Mouse (Mus musculus): Measurements from ENCODE around the gene 1700012A03Rik. TPM values are rescaled to one million over a fixed set of nuclear protein-coding genes. Genes with fewer than 3 reads are reported as not detected.

Gene 1700012A03Rik
- polyA plus RNA-seq, 1 experiment from 2014 or later = not detected

- no peak overlapping the region for H3K9ac ChIP-seq
- H3K4me2 ChIP-seq = no peak overlapping the region
- no peak overlapping the region for H3K27ac ChIP-seq
- ATAC-seq (ENCODE audit: borderline replicate concordance, extremely low read depth, low FRiP score, low TSS enrichment) = no peak
- no peaks in the 10 kb centered on the region for H3K27me3 ChIP-seq
- H3K36me3 ChIP-seq = no peaks in the 10 kb centered on the region
- no peaks in the 10 kb centered on the region for H3K9me3 ChIP-seq
- H3K4me3 ChIP-seq = no peak overlapping the region
- no peaks in the 10 kb centered on the region for H3K4me1 ChIP-seq
These were observed 4.7 kb upstream of the 1700012A03Rik start for GRCm38 (mm10) chr6:32045344-32045743.

GRCm38 (mm10) chr6:32049256-32049950 is 643 bp upstream of the 1700012A03Rik start:
- Histone ChIP-seq H3K4me3 (no peak overlapping the region), H3K36me3 (no peaks in the 10 kb centered on the region), H3K9me3 (no peaks in the 10 kb centered on the region), H3K4me2 (no peak overlapping the region), H3K27me3 (no peaks in the 10 kb centered on the region), H3K9ac (no peak overlapping the region), H3K4me1 (0 out of 2 replicates have a peak, but pooled peaks cover 4% of the 10 kb centered on the region), H3K27ac (no peak overlapping the region)
- 44% methylated on average over 4 of the region's 4 CpGs for WGBS
- no peak for ATAC-seq (ENCODE audit: borderline replicate concordance, extremely low read depth, low FRiP score, low TSS enrichment)

GRCm38 (mm10) chr6:32052135-32052915 is 2.3 kb downstream of the 1700012A03Rik start:
- H3K9me3 ChIP-seq = no peaks in the 10 kb centered on the region
- H3K4me2 ChIP-seq = no peak overlapping the region
- no peak overlapping the region for H3K9ac ChIP-seq
- ATAC-seq (ENCODE audit: borderline replicate concordance, extremely low read depth, low FRiP score, low TSS enrichment) = peak; percentile 86
- H3K27me3 ChIP-seq = no peaks in the 10 kb centered on the region
- 58% methylated on average over 6 of the region's 6 CpGs for WGBS
- H3K4me3 ChIP-seq = no peak overlapping the region
- H3K36me3 ChIP-seq = no peaks in the 10 kb centered on the region
- 0 out of 2 replicates have a peak, but pooled peaks cover 4% of the 10 kb centered on the region for H3K4me1 ChIP-seq
- H3K27ac ChIP-seq = peak overlapping the region; percentile 33; the same call in 1 of the 2 replicates

- no peaks in the 10 kb centered on the region for H3K36me3 ChIP-seq
- H3K4me1 ChIP-seq = 0 out of 2 replicates have a peak, but pooled peaks cover 3% of the 10 kb centered on the region
- no peak overlapping the region for H3K4me3 ChIP-seq
- H3K27me3 ChIP-seq = peaks cover 3% of the 10 kb centered on the region; the same call in 1 of the 2 replicates
- ATAC-seq (ENCODE audit: borderline replicate concordance, extremely low read depth, low FRiP score, low TSS enrichment) = no peak
- no peak overlapping the region for H3K27ac ChIP-seq
- WGBS = 57% methylated on average over 2 of the region's 2 CpGs
- no peak overlapping the region for H3K4me2 ChIP-seq
- no peak overlapping the region for H3K9ac ChIP-seq
- H3K9me3 ChIP-seq = no peaks in the 10 kb centered on the region
These were observed 6.5 kb downstream of the 1700012A03Rik start for GRCm38 (mm10) chr6:32056525-32056924.

GRCm38 (mm10) chr6:32058571-32058970 is 8.5 kb downstream of the 1700012A03Rik start:
- WGBS = 68% methylated on average over 2 of the region's 2 CpGs
- ATAC-seq (ENCODE audit: borderline replicate concordance, extremely low read depth, low FRiP score, low TSS enrichment) = no peak
- H3K36me3 ChIP-seq = no peaks in the 10 kb centered on the region

GRCm38 (mm10) chr6:32060641-32061040 is 10.6 kb downstream of the 1700012A03Rik start:
- no peak overlapping the region for H3K9ac ChIP-seq
- no peaks in the 10 kb centered on the region for H3K9me3 ChIP-seq
- H3K27ac ChIP-seq = no peak overlapping the region
- no peaks in the 10 kb centered on the region for H3K36me3 ChIP-seq
- ATAC-seq (ENCODE audit: borderline replicate concordance, extremely low read depth, low FRiP score, low TSS enrichment) = no peak
- no peaks in the 10 kb centered on the region for H3K4me1 ChIP-seq
- H3K4me3 ChIP-seq = no peak overlapping the region
- no peak overlapping the region for H3K4me2 ChIP-seq
- WGBS = 86% methylated on average over 2 of the region's 2 CpGs
- peaks cover 8% of the 10 kb centered on the region; the same call in 1 of the 2 replicates for H3K27me3 ChIP-seq

More at GRCm38 (mm10) chr6:32058571-32058970, 8.5 kb downstream of the 1700012A03Rik start:
- Histone ChIP-seq H3K27ac (no peak overlapping the region), H3K9me3 (no peaks in the 10 kb centered on the region), H3K9ac (no peak overlapping the region), H3K4me2 (no peak overlapping the region), H3K4me3 (no peak overlapping the region), H3K4me1 (no peaks in the 10 kb centered on the region), H3K27me3 (peaks cover 8% of the 10 kb centered on the region; the same call in 1 of the 2 replicates)

- Histone ChIP-seq H3K9me3 (no peaks in the 10 kb centered on the region), H3K4me3 (no peak overlapping the region), H3K27ac (no peak overlapping the region), H3K36me3 (no peaks in the 10 kb centered on the region), H3K4me2 (no peak overlapping the region), H3K4me1 (0 out of 2 replicates have a peak, but pooled peaks cover under 1% of the 10 kb centered on the region), H3K9ac (no peak overlapping the region), H3K27me3 (peaks cover 8% of the 10 kb centered on the region; the same call in 1 of the 2 replicates)
- ATAC-seq (ENCODE audit: borderline replicate concordance, extremely low read depth, low FRiP score, low TSS enrichment) = no peak
- 80% methylated on average over 9 of the region's 9 CpGs for WGBS
These were observed 11.2 kb downstream of the 1700012A03Rik start for GRCm38 (mm10) chr6:32061266-32061665.

- no peak overlapping the region for H3K27ac ChIP-seq
- H3K9me3 ChIP-seq = no peaks in the 10 kb centered on the region
- no peak overlapping the region for H3K9ac ChIP-seq
- no peak overlapping the region for H3K4me2 ChIP-seq
- H3K4me1 ChIP-seq = 0 out of 2 replicates have a peak, but pooled peaks cover 3% of the 10 kb centered on the region
- no peaks in the 10 kb centered on the region for H3K36me3 ChIP-seq
- 44% methylated on average over 10 of the region's 10 CpGs for WGBS
- peaks cover 5% of the 10 kb centered on the region; the same call in 1 of the 2 replicates for H3K27me3 ChIP-seq
- ATAC-seq (ENCODE audit: borderline replicate concordance, extremely low read depth, low FRiP score, low TSS enrichment) = peak; percentile 89; the same call in 1 of the 2 replicates
- H3K4me3 ChIP-seq = no peak overlapping the region
These were observed 15.9 kb downstream of the 1700012A03Rik start for GRCm38 (mm10) chr6:32065789-32066510.

- 77% methylated on average over 1 of the region's 1 CpGs for WGBS
- Histone ChIP-seq H3K4me3 (no peak overlapping the region), H3K27ac (no peak overlapping the region)
These were observed 22.1 kb downstream of the 1700012A03Rik start for GRCm38 (mm10) chr6:32072161-32072560.

GRCm38 (mm10) chr6:32093312-32093711 is 43.3 kb downstream of the 1700012A03Rik start:
- Histone ChIP-seq H3K9me3 (no peaks in the 10 kb centered on the region), H3K27ac (no peak overlapping the region), H3K9ac (no peak overlapping the region), H3K4me3 (no peak overlapping the region), H3K36me3 (no peaks in the 10 kb centered on the region), H3K4me1 (no peaks in the 10 kb centered on the region), H3K4me2 (no peak overlapping the region), H3K27me3 (no peaks in the 10 kb centered on the region)
- no peak for ATAC-seq (ENCODE audit: borderline replicate concordance, extremely low read depth, low FRiP score, low TSS enrichment)
- WGBS = 85% methylated on average over 13 of the region's 14 CpGs

More at GRCm38 (mm10) chr6:32072161-32072560, 22.1 kb downstream of the 1700012A03Rik start:
- Histone ChIP-seq H3K36me3 (no peaks in the 10 kb centered on the region), H3K9ac (no peak overlapping the region), H3K4me2 (no peak overlapping the region), H3K9me3 (no peaks in the 10 kb centered on the region), H3K4me1 (no peaks in the 10 kb centered on the region), H3K27me3 (no peaks in the 10 kb centered on the region)
- ATAC-seq (ENCODE audit: borderline replicate concordance, extremely low read depth, low FRiP score, low TSS enrichment) = no peak

GRCm38 (mm10) chr6:32105547-32106275 is 55.7 kb downstream of the 1700012A03Rik start:
- Histone ChIP-seq H3K27me3 (no peaks in the 10 kb centered on the region), H3K9me3 (no peaks in the 10 kb centered on the region), H3K9ac (no peak overlapping the region), H3K4me2 (no peak overlapping the region), H3K4me1 (no peaks in the 10 kb centered on the region), H3K4me3 (no peak overlapping the region), H3K36me3 (no peaks in the 10 kb centered on the region), H3K27ac (no peak overlapping the region)
- 33% methylated on average over 9 of the region's 9 CpGs for WGBS
- no peak for ATAC-seq (ENCODE audit: borderline replicate concordance, extremely low read depth, low FRiP score, low TSS enrichment)

Measured in lung, embryonic 15.5 days (tissue).